In genomic region chr3:83127726-83128448, GRCm38 (mm10) we compare ENCODE assay signal across 9 mouse cellular contexts. TPM values are rescaled to one million over a fixed set of nuclear protein-coding genes. Genes with fewer than 3 reads are reported as not detected.
A peak's percentile ranks its signal among the peaks of the same experiment; 100 is the strongest.
DNase-seq lines count a peak whose midpoint lies in the region; ATAC-seq and TF ChIP-seq lines count a peak whose summit lies in the region.
"Had no signal": no experiment of that assay in that cellular context is flagged by ENCODE, and none has a peak within 500 bp of the region (broad histone marks: within the 10 kb centered on the region; RNA-seq: fewer than 3 reads in every experiment).

TSS of gene Dchs2 (plus strand) at chr3:83127948.

- no peaks in the 10 kb centered on the region for H3K36me3 ChIP-seq in heart, adult 2 months (ENCODE audit: control insufficient read depth, insufficient read depth, low read length)
- H3K36me3 ChIP-seq in forebrain, embryonic 14.5 days (ENCODE audit: control insufficient read depth, insufficient read depth, low read length), result no peaks in the 10 kb centered on the region

- H3K4me1 ChIP-seq in heart, adult 2 months (ENCODE audit: control insufficient read depth, insufficient read depth, low read length), result no peaks in the 10 kb centered on the region
- H3K4me1 ChIP-seq in forebrain, embryonic 14.5 days (ENCODE audit: control insufficient read depth, insufficient read depth, low read length), result peaks cover 16% of the 10 kb centered on the region
- H3K4me1 ChIP-seq in olfactory bulb, adult 2 months (ENCODE audit: control insufficient read depth, insufficient read depth, low read length), result peaks cover 25% of the 10 kb centered on the region

- intact Hi-C loops in heart, adult 2 months (cut with DNase I), result no loop called here

- peaks cover 15% of the 10 kb centered on the region for H3K27me3 ChIP-seq in heart, adult 2 months (ENCODE audit: control insufficient read depth, insufficient read depth, low read length)
- H3K27me3 ChIP-seq in forebrain, embryonic 14.5 days (replicated peaks; ENCODE audit: control insufficient read depth, insufficient read depth, low read length), result peaks cover 56% of the 10 kb centered on the region

- no peak for TF ChIP-seq POLR2A in heart, adult 2 months (IDR thresholded peaks at IDR 0.05; ENCODE audit: insufficient read depth, low read depth, low read length)
- no peak for TF ChIP-seq POLR2A in olfactory bulb, adult 2 months (IDR thresholded peaks at IDR 0.05; ENCODE audit: insufficient read depth, low read depth, low read length)

- no peak within 1 kb of the TSS for H3K27ac ChIP-seq in heart, adult 2 months
- no peak within 1 kb of the TSS for H3K27ac ChIP-seq in forebrain, embryonic 14.5 days (ENCODE audit: low read depth, low read length)
- H3K27ac ChIP-seq in olfactory bulb, adult 2 months (ENCODE audit: insufficient read depth, low read depth, low read length), result no peak within 1 kb of the TSS

- ATAC-seq in forebrain, embryonic 14.5 days, result peak; percentile 62
- ATAC-seq in inflammation-experienced regulatory T-cells, adult 6 months, result no peak

- no peak within 1 kb of the TSS for H3K9ac ChIP-seq in heart, adult 2 months (ENCODE audit: low read depth, low read length)
- peak within 1 kb of the TSS; percentile 60 for H3K9ac ChIP-seq in forebrain, embryonic 14.5 days (ENCODE audit: low read length)

- H3K79me2 ChIP-seq in heart, adult 2 months (replicated peaks; ENCODE audit: control insufficient read depth, insufficient read depth, low read length), result no peaks in the 10 kb centered on the region

- no peak for TF ChIP-seq CTCF in heart, adult 2 months (IDR thresholded peaks at IDR 0.05)
- no peak for TF ChIP-seq CTCF in olfactory bulb, adult 2 months (IDR thresholded peaks at IDR 0.05; ENCODE audit: insufficient read depth, low read depth, low read length)

- H3K4me3 ChIP-seq in heart, adult 2 months, result peak within 1 kb of the TSS; percentile 46
- peak within 1 kb of the TSS; percentile 48 for H3K4me3 ChIP-seq in forebrain, embryonic 14.5 days (ENCODE audit: low read depth, low read length)
- H3K4me3 ChIP-seq in olfactory bulb, adult 2 months (ENCODE audit: insufficient read depth, low read depth, low read length), result peak within 1 kb of the TSS; percentile 52

- H3K9me3 ChIP-seq in forebrain, embryonic 14.5 days (replicated peaks; ENCODE audit: control insufficient read depth, low read length), result no peaks in the 10 kb centered on the region

- TF ChIP-seq EP300 in heart, adult 2 months (IDR thresholded peaks at IDR 0.05; ENCODE audit: insufficient read depth, low read depth, low read length), result no peak

- WGBS in heart, adult 2 months, result 2% methylated on average over 55 of the region's 55 CpGs
- 1% methylated on average over 55 of the region's 55 CpGs for WGBS in forebrain, embryonic 14.5 days
- WGBS in olfactory bulb, adult 2 months, result under 1% methylated on average over 55 of the region's 55 CpGs

- H3K4me2 ChIP-seq in forebrain, embryonic 14.5 days (ENCODE audit: low read length), result peak within 1 kb of the TSS; percentile 99

- peak; percentile 17 to 32 for DNase-seq in heart, adult 2 months
- DNase-seq in heart, adult 8-10 months (ENCODE audit: low spot score), result no peak
- peak; percentile 44 for DNase-seq in ZHBTc4 (ENCODE audit: low read depth, low spot score)
- no peak for DNase-seq in forebrain, embryonic 14.5 days (ENCODE audit: low spot score)
- DNase-seq in kidney, postnatal 4 days, result peak; percentile 14 to 28
- no peak for DNase-seq in spleen, postnatal 4 days (ENCODE audit: low spot score in 2 of 2)

RNA-seq across cellular contexts. Expression of gene Dchs2, which starts in this region (rescaled TPM):
- under 1 TPM; 0.52 to 0.80 TPM for total RNA-seq in heart, adult 2 months (2021)
- 0.14 and 0.23 TPM in 2 replicates for polyA plus RNA-seq in heart, adult 2 months (2012; rRNA removed)
- under 1 TPM; 0.78 to 0.87 (median 0.81) TPM for total RNA-seq in heart, adult 8-10 months (2022)
- 0.27 and 0.45 TPM in 2 replicates for polyA plus RNA-seq in forebrain, embryonic 14.5 days (2014; fragmentation: Nextera tagmentation; extraction: Ambion mirVana)
- not detected in 2 replicates for polyA plus RNA-seq in olfactory bulb, adult 2 months (2012; ENCODE audit: insufficient read depth, insufficient read length, low replicate concordance, missing spikeins)
- polyA plus RNA-seq in inflammation-experienced regulatory T-cells, adult 6 months (2017; shearing (Covaris generic)), result not detected
- total RNA-seq: hematopoietic stem cell, adult 5-6 weeks had no signal

Comparison
In these comparisons a context has a peak if more than half of its experiments do, and no peak if none do; other contexts are left out.
1. Peak in DNase-seq and H3K4me3 ChIP-seq in heart, adult 2 months; RNA of the gene not detected or under 1 TPM.
2. Peak in ATAC-seq, H3K4me3 ChIP-seq, H3K9ac ChIP-seq and H3K4me2 ChIP-seq in forebrain, embryonic 14.5 days; RNA of the gene not detected or under 1 TPM.
3. DNase-seq: peak in ZHBTc4 (single experiment) and kidney, postnatal 4 days (2 of 2); none in heart, adult 8-10 months (single experiment), forebrain, embryonic 14.5 days (single experiment) and spleen, postnatal 4 days (0 of 2).
4. Peak in every context shown above with its lines, with median percentiles within 50 percentile points of each other: H3K4me3 ChIP-seq.